Mouse (Mus musculus) gastrocnemius, postnatal 25 days (tissue): ENCODE measurements at regions not wholly inside any gene's neighbourhood (a gene's known extent, or its start where the extent isn't known, plus 50 kb on each side); places are given as distances from the start of the nearest gene placed in this dataset.

ENCODE experiments used
- DNase-seq: peaks from one replicate; pipeline ENCODE4 v3.0.0; 2022

- no peak for DNase-seq
Observed at GRCm38 (mm10) chr1:136723839-136724443, 99.2 kb downstream of the Zfp281 start.

GRCm38 (mm10) chr1:136725242-136725641 lies 100.5 kb downstream of the Zfp281 start:
- DNase-seq: no peak

- DNase-seq: no peak
Observed at GRCm38 (mm10) chr1:136726145-136726935, 101.6 kb downstream of the Zfp281 start.

GRCm38 (mm10) chr1:136727868-136728631 lies 103.3 kb downstream of the Zfp281 start:
- no peak for DNase-seq

- no peak for DNase-seq
Observed at GRCm38 (mm10) chr1:136728632-136728944, 103.9 kb downstream of the Zfp281 start.

GRCm38 (mm10) chr1:136730638-136731037 lies 105.9 kb downstream of the Zfp281 start:
- DNase-seq: no peak

- DNase-seq: no peak
Observed at GRCm38 (mm10) chr1:136738030-136738429, 113.3 kb downstream of the Zfp281 start.

GRCm38 (mm10) chr1:136739486-136739885 lies 114.8 kb downstream of the Zfp281 start:
- peak; percentile 45 for DNase-seq

GRCm38 (mm10) chr1:136741061-136741460 lies 116.4 kb downstream of the Zfp281 start:
- DNase-seq: no peak

GRCm38 (mm10) chr1:136749188-136749587 lies 124.5 kb downstream of the Zfp281 start:
- no peak for DNase-seq

GRCm38 (mm10) chr1:136751464-136752191 lies 126.9 kb downstream of the Zfp281 start:
- no peak for DNase-seq

GRCm38 (mm10) chr1:136754286-136754685 lies 129.6 kb downstream of the Zfp281 start:
- DNase-seq: no peak

GRCm38 (mm10) chr1:136758730-136759129 lies 134.0 kb downstream of the Zfp281 start:
- no peak for DNase-seq

GRCm38 (mm10) chr1:136759164-136759563 lies 134.5 kb downstream of the Zfp281 start:
- no peak for DNase-seq

- DNase-seq: no peak
Observed at GRCm38 (mm10) chr1:136761467-136761866, 136.8 kb downstream of the Zfp281 start.

GRCm38 (mm10) chr1:136768969-136769401 lies 144.3 kb downstream of the Zfp281 start:
- no peak for DNase-seq

- DNase-seq: no peak
Observed at GRCm38 (mm10) chr1:136773743-136774142, 149.0 kb downstream of the Zfp281 start.

GRCm38 (mm10) chr1:136776211-136776610 lies 151.5 kb downstream of the Zfp281 start:
- DNase-seq: no peak

GRCm38 (mm10) chr1:136777263-136777980 lies 152.7 kb downstream of the Zfp281 start:
- no peak for DNase-seq

GRCm38 (mm10) chr1:136779384-136779783 lies 154.7 kb downstream of the Zfp281 start:
- no peak for DNase-seq

- DNase-seq: no peak
Observed at GRCm38 (mm10) chr1:136781561-136782025, 156.9 kb downstream of the Zfp281 start.

GRCm38 (mm10) chr1:136782261-136782660 lies 157.6 kb downstream of the Zfp281 start:
- DNase-seq: no peak
